Mouse (Mus musculus) heart, postnatal 14 days (tissue): ENCODE measurements around the gene Fsip1. TPM values are rescaled to one million over a fixed set of nuclear protein-coding genes. Genes with fewer than 3 reads are reported as not detected.
A peak's percentile ranks its signal among the peaks of the same experiment; 100 is the strongest.
"Not testable (repeated sequence)": the region's sequence is repeated elsewhere in the genome, so short reads cannot be mapped to it uniquely, and the experiment has no call there.

ENCODE experiments used
- DNase-seq, 2 experiments: peaks; one replicate each; pipeline ENCODE4 v3.0.0; 2021 to 2022
- intact Hi-C: fragments of 180-260 bp; cut with DNase I; formaldehyde crosslinking; loops from one replicate; pipeline ENCODE4 v1.15.1; 2025
- total RNA-seq, 2 experiments: library from RNA; stranded (reverse); gene quantifications; 2 replicates each; pipeline ENCODE4 v1.2.3; 2021

The Fsip1 gene
- total RNA-seq, 2 experiments from 2014 or later = 0.17 TPM; not detected in 1

GRCm38 (mm10) chr2:118196966-118197365, 59.8 kb downstream of the Fsip1 start:
- intact Hi-C loops = no loop called here
- no peak for DNase-seq

- DNase-seq = no peak
- intact Hi-C loops = no loop called here
Observed at GRCm38 (mm10) chr2:118182136-118182535, 74.6 kb downstream of the Fsip1 start.

- intact Hi-C loops = no loop called here
- DNase-seq = no peak
Observed at GRCm38 (mm10) chr2:118179873-118180585, 76.7 kb downstream of the Fsip1 start.

GRCm38 (mm10) chr2:118179472-118179871, 77.3 kb downstream of the Fsip1 start:
- intact Hi-C loops = no loop called here
- DNase-seq = no peak

GRCm38 (mm10) chr2:118174558-118175383, 82.0 kb downstream of the Fsip1 start:
- intact Hi-C loops = no loop called here
- DNase-seq = no peak

DNA sequence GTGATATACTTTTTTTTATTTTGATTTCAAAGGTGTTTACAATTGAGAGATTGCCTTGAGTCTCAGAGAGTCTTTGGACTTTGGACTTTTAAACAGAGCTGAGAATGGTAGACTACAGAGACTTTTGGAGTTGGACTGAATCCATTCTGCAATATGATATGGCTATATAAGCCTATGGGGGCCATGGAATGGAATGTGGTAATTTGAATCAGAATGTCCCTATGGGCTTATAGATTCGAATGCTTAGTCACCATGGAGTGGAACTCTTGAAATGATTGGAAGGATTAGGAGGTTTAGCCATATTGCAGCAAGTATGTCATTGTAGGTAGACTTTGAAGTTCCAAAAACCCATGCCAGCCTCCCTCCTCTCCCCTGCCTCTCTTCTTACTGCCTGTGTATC, 88.5 kb downstream of the Fsip1 start:
- no peak for DNase-seq
- intact Hi-C loops = no loop called here

- intact Hi-C loops = no loop called here
- no peak for DNase-seq
Observed at GRCm38 (mm10) chr2:118167731-118168130, 89.0 kb downstream of the Fsip1 start.

GRCm38 (mm10) chr2:118165691-118166090, 91.1 kb downstream of the Fsip1 start:
- DNase-seq = no peak
- intact Hi-C loops = no loop called here

- intact Hi-C loops = no loop called here
- DNase-seq = no peak
Observed at GRCm38 (mm10) chr2:118164137-118164536, 92.6 kb downstream of the Fsip1 start.

DNA sequence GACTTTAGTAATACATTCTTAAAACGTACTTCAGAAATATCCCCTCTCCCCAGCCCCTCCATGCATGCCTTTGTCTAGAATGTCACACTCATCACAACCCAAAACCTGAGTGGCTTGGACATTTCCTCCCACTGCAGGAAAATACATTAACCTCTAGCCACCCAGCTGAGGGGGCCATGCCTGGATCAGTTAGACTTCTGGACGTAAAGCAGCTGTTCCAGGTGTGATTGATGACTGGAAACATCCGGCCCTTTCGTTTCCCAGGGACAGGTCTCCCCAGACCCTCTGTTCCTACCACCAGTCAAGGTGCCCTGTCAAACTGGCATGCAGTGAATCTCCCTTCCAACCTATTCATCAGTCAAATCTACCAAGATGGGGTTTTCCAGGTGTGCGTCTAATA, 94.3 kb downstream of the Fsip1 start:
- intact Hi-C loops = no loop called here
- DNase-seq = no peak

DNA sequence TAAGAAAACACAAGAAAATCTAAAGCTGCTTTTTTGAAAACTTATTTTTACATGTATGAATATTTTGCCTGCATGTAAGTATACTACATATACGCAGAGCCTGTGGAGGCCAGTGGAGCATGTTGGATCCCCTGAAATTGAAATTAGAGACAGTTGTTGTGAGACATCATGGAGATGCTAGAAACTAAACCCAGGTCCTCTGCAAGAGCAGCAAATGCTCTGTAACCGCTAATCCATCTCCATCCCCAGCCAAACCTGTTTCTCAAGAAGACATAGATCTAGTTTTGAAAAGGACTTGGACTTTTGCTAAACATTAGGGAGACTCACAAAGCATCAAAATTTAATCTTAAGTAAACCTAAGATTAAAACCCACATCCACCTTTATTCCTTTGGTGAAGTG, 95.8 kb downstream of the Fsip1 start:
- intact Hi-C loops = no loop called here
- DNase-seq = no peak

DNA sequence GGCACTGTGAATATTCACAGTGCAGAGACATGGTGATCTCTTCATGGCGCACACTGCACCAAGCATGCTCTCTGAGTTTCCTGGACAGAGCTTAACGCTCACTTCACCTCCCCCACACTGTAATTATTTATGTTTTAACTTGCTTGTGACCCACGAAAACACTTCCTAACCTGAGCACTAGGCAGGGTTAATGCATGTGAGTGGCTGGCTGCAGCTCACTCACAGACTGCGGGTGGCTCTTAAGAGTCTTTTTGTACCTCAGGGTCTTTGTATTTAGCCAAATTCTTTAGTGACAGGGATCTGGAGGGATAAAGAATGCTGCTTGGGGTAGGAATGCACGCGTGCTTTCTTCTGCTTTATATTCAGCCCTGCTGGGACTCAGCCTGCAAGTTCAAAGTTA, 96.2 kb downstream of the Fsip1 start:
- intact Hi-C loops = no loop called here
- no peak for DNase-seq

DNA sequence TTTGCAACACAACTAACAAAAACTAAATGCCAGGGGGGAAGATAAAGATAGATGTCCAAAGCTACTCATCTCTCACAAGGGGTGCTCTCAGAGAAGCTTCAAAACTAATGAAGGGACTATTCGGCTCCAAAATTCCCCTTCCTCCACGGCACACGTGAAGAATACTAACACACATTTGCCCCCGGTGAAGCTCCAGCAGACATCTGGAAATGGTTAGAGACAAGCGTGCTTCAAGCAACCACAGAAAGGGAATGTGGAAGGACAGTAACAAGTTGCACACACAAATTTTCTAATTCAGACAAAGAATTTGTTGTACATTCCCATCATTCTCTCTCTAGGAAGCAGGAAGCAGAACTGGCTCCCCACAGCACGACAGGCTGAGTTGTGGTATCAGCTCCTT, 97.6 kb downstream of the Fsip1 start:
- intact Hi-C loops = no loop called here
- no peak for DNase-seq

DNA sequence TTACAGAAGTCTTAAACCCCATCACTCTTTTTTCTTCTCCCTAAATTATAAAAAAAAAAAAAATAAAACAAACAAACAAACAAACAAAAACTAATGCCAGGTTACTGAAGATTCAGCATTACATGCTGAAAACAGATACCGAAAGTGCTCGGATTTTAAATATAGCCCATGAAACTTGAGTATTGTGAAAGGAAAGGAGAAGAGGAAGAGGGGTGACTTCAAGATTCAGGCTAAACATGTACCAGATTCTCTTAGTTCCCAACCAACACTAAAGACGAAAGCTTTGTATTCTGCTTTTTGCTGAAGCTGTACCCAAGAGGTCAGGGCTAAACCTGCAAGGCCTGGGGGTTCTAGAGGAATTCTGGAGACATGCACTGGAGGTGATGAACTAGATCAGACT, 98.7 kb downstream of the Fsip1 start:
- no peak for DNase-seq
- intact Hi-C loops = no loop called here

DNA sequence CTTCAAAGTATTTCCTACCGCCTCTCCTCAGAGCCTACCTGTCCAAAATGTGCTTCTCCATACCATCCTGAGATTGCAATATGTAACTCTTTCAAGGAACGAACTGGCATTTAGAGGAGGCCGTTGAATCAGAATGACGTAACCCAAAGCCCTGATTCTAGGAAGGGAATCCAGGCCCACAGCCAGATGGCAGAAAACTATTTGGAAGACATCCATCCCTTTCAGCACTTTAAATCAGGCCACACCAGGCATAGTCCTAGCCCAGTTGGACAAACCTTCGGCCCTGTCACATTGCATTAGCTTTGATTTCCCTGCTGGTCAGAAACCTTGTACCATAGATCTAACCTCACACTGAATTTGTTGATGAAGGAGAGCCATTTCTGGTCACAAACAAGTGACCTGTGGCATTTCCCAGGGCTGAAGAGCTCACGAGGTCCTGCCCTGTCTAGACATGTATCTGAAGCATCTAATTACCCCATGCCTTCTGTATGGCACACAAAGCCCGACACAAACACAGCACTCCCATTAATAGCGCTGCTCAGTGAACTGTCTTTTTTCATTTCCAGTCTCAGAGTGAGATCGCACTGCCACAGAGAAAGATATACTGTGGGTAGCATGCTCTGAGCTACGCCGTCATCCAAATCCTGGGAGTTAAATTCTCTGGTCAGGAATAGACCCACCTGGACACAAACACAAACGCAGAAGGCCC, 106.8 kb downstream of the Fsip1 start:
- peak; percentile 75 to 86 for DNase-seq
- intact Hi-C loops = no loop called here

GRCm38 (mm10) chr2:118148321-118149142, 108.2 kb downstream of the Fsip1 start:
- intact Hi-C loops = no loop called here
- DNase-seq = no peak

DNA sequence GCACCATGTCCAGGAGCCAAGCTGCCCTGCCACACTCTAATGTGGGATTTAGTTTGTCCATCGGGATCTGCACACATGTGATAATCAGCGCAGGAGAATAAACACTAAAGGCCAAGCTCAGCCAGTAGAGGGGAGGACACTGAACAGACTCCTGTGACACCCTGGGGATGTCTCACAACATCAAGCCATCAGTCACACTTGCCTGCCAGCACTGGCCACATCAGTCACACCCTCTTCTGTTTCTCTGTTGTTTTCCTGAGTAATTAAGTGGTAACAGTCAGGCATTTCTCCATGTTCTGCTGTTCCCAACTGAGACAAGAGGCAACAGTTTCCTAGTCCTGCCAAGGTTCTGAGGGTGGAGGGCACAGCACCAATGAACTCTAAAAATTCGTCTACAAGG, 109.0 kb downstream of the Fsip1 start:
- DNase-seq, intact Hi-C loops: not testable (repeated sequence)

DNA sequence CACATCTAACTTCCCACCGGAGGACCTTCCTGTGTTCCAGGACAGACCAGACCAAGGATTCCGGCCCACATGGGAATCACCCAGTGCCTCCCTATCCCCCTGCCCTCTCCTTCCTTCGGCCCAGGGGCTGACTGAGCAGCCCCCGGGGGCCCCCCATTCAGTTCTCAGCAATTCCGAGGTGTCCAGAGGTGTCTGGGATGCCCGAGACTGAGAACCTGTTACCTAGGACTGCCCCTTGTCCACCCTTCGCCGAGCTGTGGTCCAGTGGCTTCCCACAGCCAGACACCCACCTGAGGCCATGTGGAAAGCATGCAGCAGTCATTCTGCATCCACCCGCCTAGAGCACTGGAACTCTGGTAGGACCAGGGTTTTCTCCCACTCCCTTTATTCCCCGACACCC, 115.1 kb downstream of the Fsip1 start:
- intact Hi-C loops = no loop called here
- no peak for DNase-seq

DNA sequence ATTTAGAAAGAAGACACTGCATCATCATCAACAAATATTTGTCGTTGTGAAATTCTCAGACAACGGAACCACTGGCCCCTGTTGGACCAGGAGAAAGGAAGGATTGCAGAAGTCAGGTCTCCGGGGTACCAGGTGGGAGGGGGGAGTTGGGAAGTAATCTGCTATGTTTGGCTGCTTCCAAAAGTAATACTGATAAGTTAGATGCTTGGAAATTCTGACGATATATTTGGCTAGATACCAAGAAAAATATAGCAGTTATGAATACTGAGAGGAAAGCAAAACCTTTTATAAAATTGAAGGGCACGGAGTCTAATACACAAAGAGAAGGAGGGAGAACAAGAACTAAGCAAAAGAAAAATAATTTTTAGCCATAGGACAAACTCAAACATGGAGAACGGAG, 117.5 kb downstream of the Fsip1 start:
- no peak for DNase-seq
- intact Hi-C loops = no loop called here

GRCm38 (mm10) chr2:118137776-118138175, 119.0 kb downstream of the Fsip1 start:
- no peak for DNase-seq
- intact Hi-C loops = no loop called here

DNA sequence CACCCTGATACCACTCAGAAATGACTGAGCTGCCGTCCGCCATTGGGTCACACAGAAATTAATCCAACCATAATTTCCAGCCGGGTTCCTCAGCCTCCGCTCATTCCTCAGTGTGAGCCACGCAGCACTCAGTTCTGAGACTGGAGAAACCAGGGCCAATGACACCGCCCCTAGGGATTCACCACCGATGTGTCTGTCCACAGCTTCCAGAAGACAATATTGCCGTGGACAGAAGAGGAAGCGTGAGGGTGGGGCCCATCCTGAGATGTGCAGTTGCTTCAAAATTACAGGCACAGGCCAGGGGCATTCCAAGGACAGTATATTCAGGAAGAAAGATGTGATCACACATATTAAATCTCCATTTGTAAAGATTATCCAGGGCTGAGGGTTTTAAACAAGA, 119.7 kb downstream of the Fsip1 start:
- intact Hi-C loops = no loop called here
- no peak for DNase-seq
